Mouse (Mus musculus) brown adipose tissue, adult 24 weeks (tissue): ENCODE results near the gene Mlh3. TPM values are rescaled to one million over a fixed set of nuclear protein-coding genes. Genes with fewer than 3 reads are reported as not detected.

ENCODE experiments used
- H3K27ac ChIP-seq: fragments of 200-500 bp; replicated peaks from 2 replicates; pipeline ENCODE4 v1.5.1; 2012; ENCODE audit warnings: low read depth, mild to moderate bottlenecking, low read length
- H3K4me1 ChIP-seq: fragments of 200-500 bp; 2 replicates; pipeline ENCODE4 v1.6.1; 2012; ENCODE audit warnings: low read length, mixed read lengths; ENCODE audit not compliant: control insufficient read depth, insufficient read depth, insufficient read length
- H3K4me3 ChIP-seq: fragments of 200-500 bp; 2 replicates; pipeline ENCODE4 v1.5.1; 2012; ENCODE audit warnings: low read depth, mild to moderate bottlenecking, low read length, moderate library complexity; ENCODE audit not compliant: insufficient read depth
- polyA plus RNA-seq: library from polyadenylated mRNA; stranded (reverse); fragments of >200 nt; gene quantifications from 2 replicates; pipeline ENCODE4 v1.2.4, GENCODE M21; 2012; ENCODE audit not compliant: missing spikeins, insufficient read depth, insufficient read length

The Mlh3 gene
- polyA plus RNA-seq, 1 experiment, result 6.5 TPM

DNA sequence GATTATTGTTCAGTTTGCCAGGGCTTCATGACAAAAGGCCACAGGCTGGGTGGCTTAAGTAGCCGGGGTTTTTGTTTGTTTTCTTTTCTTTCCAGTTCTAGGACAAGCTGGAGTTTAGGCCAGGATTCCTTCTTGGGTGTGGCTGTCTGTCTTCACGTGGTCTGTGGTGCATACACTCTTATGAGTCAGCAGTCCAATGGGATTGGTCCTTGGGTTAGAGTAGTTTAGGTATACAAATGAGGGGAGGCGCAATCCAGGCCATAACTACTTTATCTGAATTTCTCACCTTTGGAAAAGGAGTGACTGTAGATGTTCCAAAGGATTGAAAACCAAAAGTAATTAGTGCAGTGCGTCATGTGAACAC lies 1.4 kb upstream of the Mlh3 start:
- Histone ChIP-seq H3K27ac (no peak overlapping the region), H3K4me3 (no peak overlapping the region)

GRCm38 (mm10) chr12:85271132-85271842 lies 888 bp upstream of the Mlh3 start:
- no peak overlapping the region for H3K27ac ChIP-seq
- no peaks in the 10 kb centered on the region for H3K4me1 ChIP-seq
- no peak overlapping the region for H3K4me3 ChIP-seq

More for the DNA sequence above, 1.4 kb upstream of the Mlh3 start:
- H3K4me1 ChIP-seq, result no peaks in the 10 kb centered on the region

DNA sequence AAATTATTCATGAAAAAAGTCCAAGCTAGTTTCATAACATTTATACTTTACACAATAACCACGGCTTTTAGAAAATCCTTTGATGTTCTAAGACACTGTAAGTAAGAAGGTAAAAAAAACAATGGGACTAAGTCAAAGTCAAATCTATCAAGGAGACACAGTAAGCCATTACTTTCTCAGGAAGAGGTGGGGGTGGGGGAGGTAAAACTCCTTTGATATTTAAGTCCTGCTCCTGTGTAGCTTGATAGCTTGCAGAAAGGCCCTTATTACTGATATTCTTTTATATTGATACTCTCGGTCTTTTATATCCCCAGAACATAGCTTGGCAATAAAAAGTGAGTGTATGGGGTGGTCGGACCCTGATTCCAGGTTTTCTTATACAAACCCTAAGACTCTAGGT lies 578 bp downstream of the Mlh3 start:
- Histone ChIP-seq H3K27ac (no peak overlapping the region), H3K4me1 (no peaks in the 10 kb centered on the region), H3K4me3 (peak overlapping the region; percentile 95)

DNA sequence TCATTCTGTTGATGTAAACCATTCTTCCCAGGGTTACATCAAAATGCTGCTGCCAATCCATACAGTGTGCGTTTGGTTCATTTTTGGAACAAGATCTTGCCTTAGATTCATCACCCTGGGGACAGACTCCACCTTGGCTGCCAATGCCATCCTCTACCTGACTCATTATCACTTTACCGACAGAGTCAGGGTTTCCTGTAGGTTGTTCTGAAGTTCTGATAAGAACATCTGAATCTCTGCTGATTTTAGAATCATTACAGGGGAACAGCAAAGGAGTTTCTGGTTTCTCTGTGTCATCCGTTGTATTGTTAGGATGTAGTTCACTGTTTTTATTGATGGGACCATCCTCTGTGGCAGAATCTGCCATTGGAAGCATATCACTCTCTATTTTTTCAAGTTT lies 4.2 kb downstream of the Mlh3 start:
- Histone ChIP-seq H3K4me3 (no peak overlapping the region), H3K27ac (no peak overlapping the region), H3K4me1 (no peaks in the 10 kb centered on the region)

DNA sequence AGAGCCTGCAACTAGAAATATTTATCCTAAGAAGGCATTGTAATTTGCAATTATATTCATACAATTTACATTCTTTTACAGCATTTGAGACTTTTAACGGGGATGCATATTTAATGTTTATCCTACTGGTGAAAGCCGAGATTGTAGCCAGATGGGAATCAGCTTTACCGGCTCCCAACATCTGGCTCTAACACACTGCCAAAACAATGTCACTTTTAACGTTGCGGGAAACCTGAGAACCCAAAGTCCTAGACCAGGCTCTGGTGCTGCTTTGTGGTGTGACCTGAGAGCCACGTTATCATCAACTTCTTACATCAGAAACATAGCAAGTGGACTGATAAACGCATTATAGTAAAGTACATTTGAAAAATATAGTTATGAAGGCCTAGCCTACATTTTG lies 5.5 kb downstream of the Mlh3 start:
- no peaks in the 10 kb centered on the region for H3K4me1 ChIP-seq
- no peak overlapping the region for H3K4me3 ChIP-seq
- H3K27ac ChIP-seq, result no peak overlapping the region

DNA sequence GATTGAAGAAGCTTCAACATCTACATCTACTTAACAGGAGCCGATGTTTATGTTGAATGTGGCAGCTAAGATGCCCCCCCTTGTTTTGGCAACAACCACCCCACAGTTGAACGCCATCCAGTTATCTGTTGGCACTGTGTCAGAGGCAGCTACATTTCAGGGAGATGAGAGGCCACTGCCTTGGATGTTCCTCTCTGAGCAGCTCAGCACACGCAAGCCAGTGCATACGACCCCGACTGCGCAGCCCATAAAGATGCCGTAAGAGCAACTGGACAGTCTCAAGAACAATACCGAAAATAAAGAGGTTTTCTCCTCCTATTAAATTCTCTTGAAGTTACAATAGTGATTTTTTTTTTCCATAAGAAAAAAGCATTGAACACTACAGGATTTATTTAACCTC lies 5.9 kb downstream of the Mlh3 start:
- H3K4me1 ChIP-seq, result no peaks in the 10 kb centered on the region
- H3K27ac ChIP-seq, result no peak overlapping the region
- no peak overlapping the region for H3K4me3 ChIP-seq

DNA sequence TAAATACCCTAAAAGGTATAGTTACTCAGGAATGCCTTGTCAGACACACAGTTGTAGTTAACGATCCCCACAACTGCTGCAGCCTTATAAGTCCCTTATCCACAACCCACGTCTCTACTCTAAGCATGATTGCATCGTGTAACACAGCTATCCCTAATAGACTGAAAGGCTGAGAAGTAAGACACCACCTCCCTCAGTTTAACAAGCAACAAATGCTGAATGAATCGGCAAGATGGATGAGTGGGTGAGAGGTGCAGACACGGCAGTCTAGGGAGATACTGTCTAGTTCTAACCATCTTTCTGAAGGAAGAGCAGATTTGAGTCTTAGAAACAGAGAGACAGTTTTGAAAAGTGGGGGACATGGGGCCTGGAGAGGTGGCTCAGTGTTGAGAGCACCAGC lies 7.2 kb downstream of the Mlh3 start:
- Histone ChIP-seq H3K4me3 (no peak overlapping the region), H3K27ac (no peak overlapping the region), H3K4me1 (no peaks in the 10 kb centered on the region)

DNA sequence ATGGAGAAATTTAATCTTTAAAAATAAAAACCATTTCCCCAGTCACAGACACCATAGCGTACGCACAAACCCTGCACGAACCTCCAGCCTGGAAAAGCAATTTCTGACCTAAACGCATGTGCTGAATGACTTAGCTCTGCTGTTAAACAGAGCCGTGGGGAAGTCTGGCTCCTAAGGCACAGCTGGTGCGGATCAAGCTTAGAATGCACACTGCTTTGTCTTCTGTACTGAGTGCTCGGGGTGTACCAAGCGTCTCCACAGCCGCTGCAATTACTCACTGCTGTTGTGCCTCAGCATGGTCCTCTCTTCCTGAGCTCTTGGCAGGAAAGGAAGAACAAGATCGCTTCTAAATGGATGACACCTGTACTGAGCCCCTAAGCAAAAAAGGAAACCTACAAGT lies 7.9 kb downstream of the Mlh3 start:
- Histone ChIP-seq H3K27ac (no peak overlapping the region), H3K4me3 (no peak overlapping the region), H3K4me1 (no peaks in the 10 kb centered on the region)

DNA sequence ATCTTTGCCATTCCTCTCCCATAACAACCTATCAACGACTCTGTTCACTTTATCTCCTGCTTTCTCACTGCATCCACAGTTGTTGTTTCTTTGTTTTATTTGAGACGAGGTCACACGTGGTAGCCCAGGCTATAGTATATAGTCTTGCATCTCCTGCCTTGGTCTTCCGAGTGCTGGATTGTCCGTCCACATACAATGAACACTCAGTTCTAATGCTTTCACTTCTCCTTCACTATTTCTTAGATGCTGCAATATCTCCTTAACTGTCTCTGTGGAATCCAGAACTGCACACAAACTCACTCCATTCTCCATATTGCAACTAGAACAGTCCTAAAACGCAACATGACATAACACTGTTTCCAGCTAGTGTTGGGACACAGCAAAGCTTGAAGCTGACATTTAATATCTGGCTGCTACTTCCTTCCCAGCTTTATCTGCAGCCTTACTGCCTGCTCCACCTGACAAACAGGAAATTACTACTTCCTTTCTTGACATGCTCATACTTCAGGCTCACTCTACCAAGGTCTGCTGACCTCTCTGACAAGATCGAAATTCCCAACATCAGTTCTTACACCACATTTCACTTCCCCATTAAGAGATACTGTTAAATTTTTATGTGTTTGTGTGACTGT lies 13.3 kb downstream of the Mlh3 start:
- Histone ChIP-seq H3K4me3 (no peak overlapping the region), H3K4me1 (peaks cover 2% of the 10 kb centered on the region; the same call in 1 of the 2 replicates), H3K27ac (peak overlapping the region; percentile 37)

DNA sequence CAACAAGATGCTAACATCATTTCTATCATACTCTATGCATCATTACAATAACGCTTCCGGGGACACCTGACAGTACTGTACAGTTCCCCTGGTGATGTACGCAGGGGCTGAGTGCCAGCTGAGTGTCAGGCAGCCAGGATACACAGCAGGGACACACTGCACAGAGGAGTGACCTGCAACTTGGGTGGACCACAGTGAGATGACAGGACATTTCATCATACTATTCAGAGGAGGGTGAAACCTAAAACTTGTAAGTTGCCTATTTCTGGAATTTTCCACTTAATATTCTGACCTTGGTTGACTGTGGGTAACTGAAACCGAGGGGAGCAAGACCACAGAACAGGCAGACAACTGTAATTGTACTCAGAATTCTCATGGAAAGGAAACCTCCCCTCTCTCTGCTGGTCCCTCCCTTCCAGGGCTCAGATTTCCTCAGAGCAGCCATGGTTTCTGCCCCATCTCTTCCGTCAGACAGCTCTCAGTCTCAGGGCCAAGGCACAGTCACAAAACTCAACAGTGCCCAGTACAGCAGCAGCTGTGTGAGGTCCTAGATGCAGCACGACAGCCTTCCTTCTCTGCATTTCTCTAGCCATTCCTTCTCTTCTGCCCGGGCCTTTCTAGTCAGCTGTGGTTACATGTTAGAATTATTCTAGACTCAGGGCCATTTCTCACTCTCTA lies 14.2 kb downstream of the Mlh3 start:
- no peak overlapping the region for H3K27ac ChIP-seq
- peaks cover 2% of the 10 kb centered on the region; the same call in 1 of the 2 replicates for H3K4me1 ChIP-seq
- no peak overlapping the region for H3K4me3 ChIP-seq

- no peak overlapping the region for H3K4me3 ChIP-seq
- peaks cover 2% of the 10 kb centered on the region; the same call in 1 of the 2 replicates for H3K4me1 ChIP-seq
- H3K27ac ChIP-seq, result no peak overlapping the region
Observed at GRCm38 (mm10) chr12:85252083-85252482, 18.3 kb downstream of the Mlh3 start.

DNA sequence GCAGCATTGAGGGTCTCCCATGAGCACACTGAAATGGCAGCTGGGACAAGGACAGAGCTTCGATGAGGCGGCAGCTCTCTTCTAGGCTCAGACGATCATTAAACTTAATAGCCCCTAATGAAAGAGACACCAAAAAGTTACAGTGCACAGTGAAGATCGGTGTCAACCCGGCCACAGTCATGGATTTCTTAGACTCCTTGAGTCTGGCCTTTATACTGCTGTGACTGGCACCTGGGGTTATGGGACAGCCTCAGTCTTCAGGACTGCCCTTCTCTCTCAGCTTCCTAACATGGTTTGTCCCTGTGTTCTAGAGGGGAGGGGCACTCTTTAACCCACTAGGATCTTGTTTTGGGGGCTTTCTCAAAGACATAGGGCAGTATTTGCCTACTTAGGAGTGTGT lies 32.8 kb downstream of the Mlh3 start:
- Histone ChIP-seq H3K27ac (no peak overlapping the region), H3K4me1 (no peaks in the 10 kb centered on the region), H3K4me3 (no peak overlapping the region)

DNA sequence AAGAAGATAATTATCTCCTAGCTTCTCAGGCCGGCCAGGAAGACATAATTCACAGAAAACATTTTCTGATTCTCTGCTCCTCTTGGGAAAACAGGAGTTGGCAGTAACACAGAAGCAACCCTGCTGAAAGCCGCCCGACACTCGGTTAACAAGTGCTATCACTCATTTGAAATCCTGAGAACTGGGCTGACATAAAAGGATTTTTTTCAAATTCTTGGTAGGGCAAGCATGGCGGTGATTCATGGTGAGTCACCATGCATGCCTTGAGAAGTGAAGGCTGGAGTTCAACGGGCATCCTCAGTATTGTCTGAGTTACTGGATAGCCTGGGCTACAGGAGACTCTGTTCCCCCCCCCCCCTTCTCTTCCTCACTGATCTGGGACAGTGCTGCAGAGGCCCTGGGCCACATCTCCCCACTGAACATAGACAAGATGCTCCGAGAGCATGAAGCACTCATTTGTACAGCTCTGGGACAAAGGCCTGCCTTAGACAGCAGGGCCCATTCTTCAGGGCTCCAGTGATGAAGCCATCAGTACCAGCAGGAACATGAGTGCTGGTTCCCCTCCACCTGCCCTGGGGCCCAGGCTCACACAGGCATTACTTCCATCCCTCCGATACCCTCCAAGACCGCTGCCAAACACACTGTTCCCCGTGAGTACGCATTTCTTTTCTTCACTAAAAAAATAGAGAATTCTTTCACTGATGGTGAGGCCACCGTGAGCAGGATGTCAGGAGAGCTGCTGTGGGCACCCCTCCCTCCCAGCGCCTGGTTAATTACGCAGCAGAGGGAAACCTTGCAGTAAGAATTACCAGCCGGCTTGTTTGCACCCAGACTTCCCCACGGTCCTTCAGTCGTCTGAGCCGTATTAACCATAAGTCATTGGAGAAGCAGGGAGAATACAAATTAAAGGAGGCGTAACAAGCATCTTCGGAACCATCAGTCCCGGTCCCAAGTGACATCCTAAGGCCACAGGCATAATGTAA lies 36.7 kb downstream of the Mlh3 start:
- H3K4me3 ChIP-seq, result no peak overlapping the region
- no peaks in the 10 kb centered on the region for H3K4me1 ChIP-seq
- H3K27ac ChIP-seq, result no peak overlapping the region

DNA sequence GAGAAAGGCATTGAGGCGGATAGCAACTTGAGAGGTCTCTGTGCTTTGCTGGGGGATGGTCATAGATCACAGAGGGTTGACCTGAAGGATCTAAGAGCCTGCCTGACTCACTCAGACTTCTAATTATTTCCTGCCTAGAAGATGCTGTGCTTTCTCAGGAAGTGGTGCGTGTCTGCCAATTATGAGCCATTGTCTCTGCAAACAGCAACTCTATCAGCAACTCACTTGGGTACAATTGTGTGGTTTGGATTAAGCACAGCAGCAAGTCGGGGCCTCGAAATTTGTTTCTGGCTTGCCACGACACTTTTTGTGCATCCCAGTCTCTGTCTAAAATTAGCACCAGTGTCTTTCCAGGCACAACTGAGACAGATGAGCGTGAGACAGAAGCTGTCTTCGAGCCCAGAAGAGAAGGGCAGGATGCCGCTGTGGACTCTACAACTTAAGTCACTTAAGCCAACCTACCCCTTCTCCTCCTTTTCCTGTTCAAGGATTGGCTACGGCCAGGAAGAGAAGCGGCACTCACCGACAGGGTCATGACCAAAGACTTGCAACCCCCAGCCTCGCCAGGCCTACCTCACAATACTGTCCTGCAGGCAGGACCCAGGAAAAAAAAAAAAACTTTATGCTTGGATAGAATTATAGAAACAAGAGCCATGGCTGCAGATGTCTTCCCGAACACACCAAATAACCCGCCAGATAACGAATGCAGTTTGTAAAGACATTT lies 42.4 kb downstream of the Mlh3 start:
- Histone ChIP-seq H3K4me3 (no peak overlapping the region), H3K4me1 (peaks cover 7% of the 10 kb centered on the region; the same call in 1 of the 2 replicates), H3K27ac (peak overlapping the region; percentile 27)
